Mouse (Mus musculus) neutrophil, adult 5-6 weeks (primary cell): ENCODE data around the gene Map6. TPM values are rescaled to one million over a fixed set of nuclear protein-coding genes. Genes with fewer than 3 reads are reported as not detected.

ENCODE experiments used
- ATAC-seq: fragments of 151-379, 151-347 bp; 2 replicates; pipeline ENCODE4 v1.8.0; 2017; ENCODE audit warnings: mild to moderate bottlenecking, moderate TSS enrichment; ENCODE audit not compliant: insufficient number of reproducible peaks, poor library complexity, low FRiP score, severe bottlenecking; ENCODE audit errors: extremely low read depth
- total RNA-seq: library from RNA; stranded (forward); fragments of 200-1000 nt; gene quantifications from 2 replicates; pipeline ENCODE4 v1.2.3, GENCODE M21; 2017

The Map6 gene
- total RNA-seq, 1 experiment from 2014 or later = 0.93 TPM

DNA sequence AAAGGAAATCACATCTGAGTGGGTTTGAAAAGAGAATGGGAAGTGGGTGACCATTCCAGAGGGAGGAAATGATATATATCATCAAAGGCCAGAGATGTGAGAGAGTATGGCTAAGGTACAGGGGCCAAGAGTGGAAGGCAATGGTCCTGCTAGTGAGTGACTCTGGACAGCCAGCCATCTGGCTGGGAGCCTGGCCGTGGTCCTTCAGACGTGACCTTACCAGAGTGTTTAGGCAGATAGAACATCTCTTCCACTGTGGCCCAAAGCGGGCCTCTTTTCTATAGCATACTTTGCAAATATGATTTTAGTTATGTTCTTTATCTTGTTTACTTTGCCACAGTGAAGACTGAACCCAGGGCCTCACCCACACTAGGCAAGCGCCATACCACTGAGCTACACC lies 38.4 kb downstream of the Map6 start:
- no peak for ATAC-seq

DNA sequence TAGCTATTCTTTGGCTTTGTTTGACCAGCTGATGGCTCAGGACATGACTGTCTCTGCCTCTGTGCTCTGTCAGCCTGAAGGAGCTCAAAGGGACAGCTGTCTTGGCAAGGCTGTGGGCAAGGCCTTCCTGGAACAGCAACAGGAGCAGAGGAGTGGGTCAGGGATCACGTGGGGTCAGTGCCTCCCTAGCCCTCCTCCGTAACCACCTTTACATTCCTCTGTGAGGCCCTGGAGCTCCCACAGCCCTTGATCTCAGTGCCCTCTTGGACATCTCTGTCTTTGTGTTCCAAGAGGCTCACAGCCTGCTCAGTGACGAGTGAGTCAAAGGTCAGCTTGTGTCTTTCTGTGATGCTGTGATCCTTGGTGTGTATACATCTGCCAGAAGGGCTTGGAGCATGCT lies 39.4 kb downstream of the Map6 start:
- ATAC-seq = no peak

DNA sequence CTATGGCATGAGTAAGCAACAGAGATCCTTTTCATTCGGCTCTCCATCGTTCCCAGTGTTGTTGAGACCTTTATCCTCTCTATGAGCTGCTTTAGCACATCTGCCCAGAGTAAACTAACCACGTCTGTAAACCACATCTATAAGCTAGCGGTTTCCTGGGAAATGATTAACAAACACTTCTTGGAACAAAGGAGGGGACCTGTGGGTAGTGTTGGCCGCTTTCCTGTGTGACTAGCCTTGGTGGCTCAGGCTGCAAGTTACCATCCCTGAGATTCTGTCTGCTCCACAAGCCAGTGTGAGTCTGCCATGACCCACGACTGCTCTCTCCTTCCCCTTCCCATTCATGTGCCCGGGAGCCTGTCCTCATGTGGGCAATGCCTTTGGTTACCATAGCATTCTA lies 44.2 kb downstream of the Map6 start:
- ATAC-seq = no peak

DNA sequence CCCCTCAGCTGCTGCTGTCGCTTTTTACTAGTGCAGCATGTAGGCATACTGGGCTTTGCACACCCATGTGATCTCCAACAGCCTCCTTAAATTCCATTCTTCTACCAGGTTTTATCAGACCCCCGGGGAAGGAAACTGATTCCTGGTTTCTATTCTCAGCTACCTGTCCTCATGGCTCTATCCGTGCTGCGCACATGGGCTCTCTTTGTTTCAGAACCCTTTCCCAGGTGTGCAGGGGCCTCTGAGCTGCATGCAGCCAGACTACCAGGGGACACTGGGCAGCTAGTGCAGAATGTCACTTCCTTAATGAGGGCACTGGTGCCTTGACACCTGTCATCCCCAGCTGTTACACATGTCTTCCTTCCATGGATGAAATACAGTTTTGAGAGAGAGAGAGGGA lies 44.8 kb downstream of the Map6 start:
- no peak for ATAC-seq

DNA sequence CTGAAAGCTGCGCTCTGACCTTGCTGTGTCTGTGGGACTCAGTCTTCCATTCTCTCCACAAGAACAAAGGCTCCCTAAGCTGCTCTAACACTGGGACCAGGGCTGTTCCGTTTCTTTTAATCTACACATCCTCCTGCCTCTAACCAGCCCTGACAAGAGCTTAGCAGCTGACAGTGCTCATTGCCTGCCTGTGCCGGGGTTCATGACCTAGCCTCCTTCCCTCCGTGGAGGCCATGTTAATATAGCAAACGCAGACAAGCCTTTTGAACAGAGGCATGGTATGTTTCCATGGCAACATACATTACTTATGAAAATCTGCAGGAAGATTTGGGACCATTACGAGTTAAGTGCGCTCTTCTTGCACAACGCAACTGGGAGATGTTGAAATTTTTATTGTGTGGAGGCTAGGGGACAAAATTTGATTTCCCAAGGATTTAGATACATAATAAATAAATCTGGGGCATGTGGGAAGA lies 45.5 kb downstream of the Map6 start:
- no peak for ATAC-seq

DNA sequence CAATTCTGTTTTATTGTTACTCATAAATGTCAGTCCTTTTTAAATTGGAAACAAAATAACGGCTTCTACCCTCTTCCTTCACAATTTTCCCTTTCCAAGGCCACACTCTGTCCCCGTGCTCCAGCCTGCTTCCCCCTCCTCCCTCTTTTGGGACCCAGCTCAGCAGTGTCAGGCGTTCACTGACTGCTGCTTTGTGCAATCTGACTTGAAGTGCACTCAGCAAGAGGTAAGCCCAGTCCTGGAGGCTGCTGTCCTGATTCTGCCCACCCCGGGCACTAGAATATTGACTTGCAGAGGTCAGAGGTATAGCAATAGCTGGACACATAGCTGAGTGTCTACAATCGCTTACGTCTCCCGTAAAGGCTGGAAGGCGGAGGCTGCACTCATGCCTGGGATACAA lies 46.0 kb downstream of the Map6 start:
- ATAC-seq = no peak

DNA sequence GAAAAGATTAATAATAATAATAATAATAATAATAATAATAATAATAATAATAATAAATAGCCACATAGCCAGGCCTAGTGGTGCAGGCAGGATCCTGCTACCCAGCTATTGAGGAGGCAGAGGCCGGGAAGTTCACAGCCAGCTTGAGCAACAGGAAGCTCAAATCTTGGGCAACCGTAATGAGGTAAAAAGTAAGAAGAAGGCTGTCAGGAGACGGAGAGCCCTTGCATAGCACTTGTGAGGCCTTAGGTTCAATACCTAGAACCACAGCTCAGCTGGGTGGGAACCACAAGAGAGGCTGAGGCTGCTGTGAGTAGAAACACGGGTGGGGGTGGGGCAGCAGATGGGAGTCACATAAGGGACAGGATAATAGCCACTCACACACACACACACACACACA lies 47.3 kb downstream of the Map6 start:
- ATAC-seq = peak; percentile 30; the same call in 1 of the 2 replicates

DNA sequence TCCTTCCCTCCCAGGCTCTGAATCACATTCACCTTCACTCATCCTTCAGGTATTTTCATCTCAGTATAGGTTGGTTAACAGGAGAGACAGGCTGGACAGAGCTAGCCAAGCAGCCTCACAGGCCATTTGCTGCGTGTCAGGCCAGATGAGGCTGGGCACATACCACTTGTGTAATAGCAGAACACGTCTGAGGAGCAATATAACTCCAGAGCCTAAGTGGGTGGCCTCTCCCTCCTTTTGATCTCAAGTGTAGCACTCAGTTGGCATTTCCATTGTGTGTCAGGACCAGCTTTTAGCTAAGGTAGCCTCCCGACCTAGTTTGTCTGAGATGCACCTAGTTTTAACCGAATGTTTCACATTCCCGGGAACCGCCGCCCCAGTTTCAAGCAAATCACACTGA lies 49.0 kb downstream of the Map6 start:
- ATAC-seq = no peak

DNA sequence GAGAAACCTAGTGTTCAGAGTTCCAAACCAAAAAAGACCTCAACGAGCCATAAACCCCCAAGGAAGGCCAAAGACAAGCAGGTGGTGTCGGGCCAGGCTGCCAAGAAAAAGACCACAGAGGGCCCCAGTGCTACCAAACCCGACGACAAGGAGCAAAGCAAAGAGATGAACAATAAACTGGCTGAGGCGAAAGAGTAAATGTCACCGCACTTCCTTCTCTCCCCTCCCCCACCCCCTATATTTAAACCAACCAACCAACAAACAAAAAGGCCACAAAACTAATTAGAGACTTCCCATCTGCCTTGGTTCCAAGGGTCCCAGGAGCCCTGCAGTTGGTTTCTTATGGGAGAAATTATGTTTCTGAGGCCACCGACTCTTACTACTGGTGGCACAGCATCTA lies 50.2 kb downstream of the Map6 start:
- ATAC-seq = no peak

DNA sequence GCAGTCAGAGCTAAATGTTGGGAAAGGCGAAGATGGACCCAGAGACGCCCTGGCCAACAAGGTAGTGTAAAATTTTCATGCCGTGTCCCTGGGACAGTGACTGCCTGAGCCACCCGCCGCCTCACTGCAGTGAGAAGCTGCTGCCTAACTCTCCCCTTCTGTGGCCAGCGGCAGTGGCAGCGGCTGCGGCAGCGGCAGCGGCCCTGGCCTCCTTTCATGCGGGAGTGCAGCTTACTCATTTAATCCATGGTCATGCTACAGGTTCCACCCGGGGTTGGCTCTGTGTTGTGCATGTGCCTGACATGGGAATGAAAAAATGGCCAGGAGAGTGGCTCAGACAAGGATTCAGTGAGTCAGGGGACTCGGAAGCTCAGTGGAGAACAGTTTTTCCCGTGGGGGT lies 53.3 kb downstream of the Map6 start:
- no peak for ATAC-seq

DNA sequence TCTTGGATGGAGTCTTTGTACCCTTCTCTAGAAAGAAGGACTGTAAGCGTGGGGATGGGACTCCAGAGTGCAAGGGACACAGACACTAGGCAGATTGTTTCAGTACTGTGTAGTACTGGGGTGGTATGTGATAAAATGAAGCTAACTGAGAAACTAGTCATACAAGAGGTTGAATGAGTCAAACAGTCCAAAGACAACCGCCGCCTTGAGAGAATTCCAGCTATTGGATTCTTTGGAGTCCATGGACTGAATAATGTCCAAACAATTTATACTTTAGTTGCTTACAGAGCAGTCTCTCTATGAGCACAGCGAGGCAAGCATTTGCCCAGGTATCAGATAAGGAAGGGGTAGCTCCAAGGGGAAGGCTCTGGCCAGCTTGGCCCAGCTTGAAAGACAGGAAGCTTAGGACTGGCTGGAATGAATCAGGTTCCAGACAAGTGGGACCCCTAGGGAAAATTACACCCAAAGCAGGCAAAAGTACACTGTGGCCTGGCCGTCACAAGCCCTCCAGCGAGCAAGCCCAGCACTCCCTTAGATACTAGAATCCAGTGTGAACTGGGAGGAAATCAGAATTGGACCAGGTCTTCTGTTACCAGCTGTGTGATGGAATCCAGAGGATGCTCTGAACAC lies 55.6 kb downstream of the Map6 start:
- no peak for ATAC-seq

DNA sequence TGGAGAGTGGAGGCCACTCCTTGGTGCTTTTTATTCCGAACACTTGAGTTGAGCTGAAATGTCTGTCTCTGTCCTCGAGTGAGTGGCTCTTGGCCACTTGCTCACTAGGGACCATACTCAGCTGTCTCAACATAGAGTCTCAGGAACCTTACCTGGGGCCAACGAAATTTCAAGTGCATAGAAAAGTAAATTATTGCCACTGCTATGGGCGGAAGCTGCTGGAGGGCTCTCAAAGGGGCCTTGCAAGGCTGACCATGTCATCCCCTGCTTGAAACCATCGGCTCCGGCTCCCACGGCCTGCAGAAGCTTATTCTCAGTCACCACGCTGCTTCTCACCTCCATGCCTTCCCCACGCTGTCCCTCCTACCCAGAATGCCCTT lies 56.1 kb downstream of the Map6 start:
- no peak for ATAC-seq

DNA sequence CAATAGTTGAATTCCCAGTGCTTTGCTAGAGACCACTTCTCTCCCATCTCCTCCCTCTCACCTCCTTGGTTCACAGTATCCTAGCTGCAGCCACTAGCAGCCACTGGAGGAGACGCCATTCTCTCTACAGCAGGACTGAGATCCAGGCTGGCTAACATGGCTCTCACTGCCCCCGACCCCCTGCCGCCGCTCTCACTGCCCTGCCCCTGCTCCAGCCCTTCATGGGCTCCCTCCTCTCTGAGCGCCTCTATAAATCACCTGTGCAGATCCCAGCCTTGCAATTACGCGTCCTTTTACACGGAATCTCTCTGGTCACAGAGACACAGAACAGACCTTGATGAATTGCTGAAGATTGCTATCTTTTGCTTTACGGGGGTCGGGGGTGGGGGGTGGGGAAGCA lies 57.6 kb downstream of the Map6 start:
- ATAC-seq = no peak

DNA sequence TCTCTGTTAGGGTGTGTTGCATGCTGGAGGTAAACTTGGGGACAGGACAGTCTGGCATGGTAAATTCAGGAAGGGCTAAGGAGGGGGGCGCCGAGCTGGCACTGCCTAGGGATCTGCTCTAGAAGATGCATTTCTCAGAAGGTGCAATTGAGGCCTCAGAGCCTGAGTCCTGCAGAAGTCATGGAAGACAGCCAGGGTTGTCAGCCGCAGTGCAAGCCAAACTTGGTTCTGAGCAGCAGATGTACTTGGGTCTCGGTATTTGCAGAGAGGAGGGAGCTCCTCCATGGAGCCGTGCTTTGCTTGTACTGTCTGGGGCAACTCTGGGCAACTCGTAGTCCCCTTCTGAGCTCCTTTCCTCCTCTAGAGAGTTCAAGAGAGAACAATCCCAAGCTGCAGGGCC lies 58.9 kb downstream of the Map6 start:
- no peak for ATAC-seq

DNA sequence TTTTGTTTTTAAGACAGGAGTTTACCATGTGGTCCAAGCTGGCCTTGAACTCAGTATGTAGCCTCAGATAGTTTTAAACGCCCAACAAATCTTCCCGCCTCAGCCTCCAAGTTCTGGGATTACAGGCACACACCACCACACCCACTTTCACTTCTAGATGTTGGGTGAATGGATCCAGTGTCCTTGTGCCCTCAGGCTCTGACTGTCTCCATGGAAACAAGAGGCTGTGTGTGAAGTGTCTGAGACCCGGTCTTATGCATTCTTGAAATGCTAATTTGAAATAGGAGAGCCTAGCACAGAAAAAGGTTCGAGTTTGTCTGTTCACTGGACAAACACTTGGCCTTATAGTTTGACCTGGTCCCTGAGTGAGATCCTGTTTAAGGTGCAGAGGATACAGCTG lies 61.6 kb downstream of the Map6 start:
- ATAC-seq = no peak

DNA sequence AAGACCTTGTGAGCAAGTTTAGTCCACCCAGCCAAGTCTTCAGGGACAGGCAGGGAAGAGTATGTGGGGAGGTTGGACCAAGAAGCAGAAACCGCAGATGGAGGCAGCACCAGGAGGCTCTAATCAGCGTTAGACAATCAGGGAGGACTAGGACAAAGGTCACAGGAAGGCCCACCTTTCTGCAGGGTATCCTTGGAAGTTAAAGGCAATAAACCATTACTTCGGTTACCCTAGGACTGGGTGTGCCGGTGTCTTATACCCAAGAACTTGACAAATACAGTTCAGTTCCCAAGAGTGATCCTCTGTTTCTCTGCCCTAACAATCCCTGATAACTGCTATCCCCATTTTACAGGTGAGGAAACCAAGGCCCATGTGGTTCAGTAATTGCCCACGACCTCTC lies 62.8 kb downstream of the Map6 start:
- no peak for ATAC-seq

DNA sequence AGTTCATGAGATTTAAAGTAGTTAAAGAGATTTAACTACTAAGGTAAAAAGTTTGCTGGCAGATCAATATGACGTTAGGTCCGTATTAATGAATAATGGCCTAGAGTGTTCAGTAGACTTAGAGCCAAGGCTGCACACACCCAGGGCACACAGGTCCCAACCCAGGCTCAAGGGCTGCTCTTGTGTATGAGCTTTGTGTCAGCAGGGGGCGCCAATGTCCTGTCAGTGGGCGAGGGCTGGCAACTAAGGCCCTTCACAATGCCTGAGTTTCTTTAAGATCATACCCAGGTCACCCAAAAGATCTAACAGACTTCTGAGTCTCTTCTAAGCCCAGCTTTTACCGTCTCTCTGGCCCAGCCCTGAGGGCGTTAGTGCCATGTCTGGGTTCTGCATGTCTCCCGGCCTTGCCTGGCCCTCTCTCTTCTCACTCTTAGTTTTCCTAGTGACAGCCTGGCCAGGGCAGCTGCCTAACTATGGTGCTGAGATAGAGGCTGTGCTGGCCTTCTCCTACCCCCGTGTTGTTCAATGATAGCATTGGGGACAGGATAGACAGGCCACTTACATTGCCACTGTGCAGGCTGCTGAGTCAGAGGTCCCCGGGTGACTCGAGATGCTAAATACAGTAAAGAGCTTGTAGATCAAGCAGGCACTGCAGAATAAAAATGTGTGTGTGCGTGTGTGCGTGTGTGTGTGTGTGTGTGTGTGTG lies 65.7 kb downstream of the Map6 start:
- ATAC-seq = no peak

DNA sequence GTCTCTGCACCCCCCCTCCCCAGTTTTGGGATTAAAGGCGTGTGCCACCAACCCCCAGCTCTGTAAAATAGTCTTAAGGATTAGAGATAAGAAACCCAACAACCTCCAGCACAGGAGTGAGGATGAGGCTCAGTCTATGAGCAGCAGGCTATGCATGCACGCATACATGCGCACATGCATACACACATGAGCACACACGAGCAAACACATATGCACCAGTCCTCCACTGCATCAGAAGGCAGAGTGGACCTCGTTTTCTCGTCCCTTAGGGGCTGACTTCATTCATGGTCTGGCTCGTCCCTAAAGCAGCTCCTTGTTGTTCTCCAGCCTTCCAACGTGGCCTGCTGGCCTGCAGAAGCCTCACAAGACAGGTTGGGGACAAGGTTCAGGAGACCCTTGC lies 73.5 kb downstream of the Map6 start:
- ATAC-seq = no peak

DNA sequence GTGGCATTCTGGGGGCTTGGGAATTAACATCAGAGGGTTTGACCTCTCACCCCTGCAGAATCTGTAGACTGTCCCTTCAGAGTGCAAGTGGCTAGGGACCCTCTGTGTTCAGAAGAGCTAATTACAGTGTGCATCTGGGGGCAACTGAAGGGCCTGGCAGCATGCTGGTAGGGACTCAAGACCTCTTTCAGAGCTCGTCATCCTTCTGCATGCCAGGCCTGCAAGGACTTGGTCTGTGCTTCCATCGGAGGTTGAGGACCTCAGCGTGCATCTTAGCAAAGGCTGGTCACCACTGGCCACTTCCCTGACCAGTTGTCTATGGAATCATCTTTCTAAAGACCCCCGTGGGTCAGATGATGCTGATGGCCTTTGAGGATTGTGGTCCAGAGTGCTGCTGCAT lies 76.3 kb downstream of the Map6 start:
- no peak for ATAC-seq

DNA sequence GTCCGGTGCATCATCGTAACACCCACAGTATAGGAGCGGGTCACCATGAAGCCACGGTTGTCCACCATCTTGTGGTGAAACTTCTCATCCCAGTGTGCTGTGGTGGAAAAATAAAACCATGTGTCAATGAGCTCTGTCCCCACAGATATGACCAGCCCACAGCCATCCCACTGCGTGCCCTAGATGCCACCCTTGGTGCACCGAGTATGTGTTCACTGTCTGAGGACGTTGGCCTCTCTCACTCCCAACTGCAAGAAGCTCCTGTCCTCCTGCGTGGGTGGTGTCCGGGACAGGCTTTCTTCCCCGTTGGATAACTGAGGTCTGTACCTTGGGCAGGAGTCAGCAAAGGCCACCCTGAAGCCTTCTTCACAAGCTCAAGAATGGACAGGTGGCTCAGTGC lies 80.0 kb downstream of the Map6 start:
- no peak for ATAC-seq

DNA sequence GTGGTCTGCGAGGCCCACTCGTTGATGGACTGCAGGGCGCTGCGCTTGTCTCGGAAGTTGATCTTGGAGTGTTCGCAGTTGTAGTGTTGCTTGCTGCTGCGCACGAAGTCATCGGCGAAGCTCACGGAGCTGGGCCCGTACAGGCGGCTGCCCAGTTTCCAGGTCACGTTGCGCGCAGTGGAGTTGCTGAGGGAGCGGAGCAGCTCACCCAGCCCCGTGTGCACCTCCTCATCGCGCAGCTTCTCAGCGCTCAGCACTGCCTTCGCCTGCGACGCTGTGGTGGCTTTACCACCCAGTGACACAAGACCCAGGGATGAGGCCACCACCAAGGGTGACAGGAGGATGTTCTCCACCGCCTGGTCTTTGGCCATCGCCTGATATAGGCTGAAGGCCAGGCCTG lies 81.6 kb downstream of the Map6 start:
- no peak for ATAC-seq
